ENCODE assay signal across 13 mouse cellular contexts in the genomic region with DNA sequence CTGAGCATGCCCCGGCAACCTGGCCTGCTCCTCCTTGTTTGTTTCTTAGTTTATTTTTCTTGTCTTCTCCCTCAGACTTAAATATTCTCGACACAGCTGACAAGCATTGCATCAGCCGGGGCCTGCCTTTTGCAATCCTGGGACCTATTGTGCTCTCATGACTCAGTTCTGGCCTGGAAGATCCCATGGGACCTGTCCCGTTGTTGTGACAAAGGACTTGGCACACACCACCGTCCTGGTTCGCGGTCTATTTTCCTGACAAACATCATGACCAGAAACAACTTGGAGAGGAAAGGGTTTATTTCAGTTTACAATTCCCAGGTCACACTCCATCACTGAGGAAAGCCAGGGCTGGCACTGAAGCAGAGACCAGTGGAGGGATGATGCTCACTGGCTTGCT. TPM values are rescaled to one million over a fixed set of nuclear protein-coding genes. Genes with fewer than 3 reads are reported as not detected.
DNase-seq lines count a peak whose midpoint lies in the region; ATAC-seq and TF ChIP-seq lines count a peak whose summit lies in the region.
"Had no signal": no experiment of that assay in that cellular context is flagged by ENCODE, and none has a peak within 500 bp of the region (broad histone marks: within the 10 kb centered on the region; RNA-seq: fewer than 3 reads in every experiment).

No protein-coding gene starts in this region.

- no peaks in the 10 kb centered on the region for H3K9me3 ChIP-seq in ES-E14 (ENCODE audit: control insufficient read depth, insufficient read depth, low read depth, low read length)
- H3K9me3 ChIP-seq in liver, postnatal 0 days (ENCODE audit: low read length) = no peaks in the 10 kb centered on the region
- H3K9me3 ChIP-seq: heart, embryonic 15.5 days; limb, embryonic 10.5 days; neural tube, embryonic 13.5 days had no signal

- DNase-seq in 3T3-L1 (ENCODE audit: low read depth, low spot score) = peak; percentile 92
- no peak for DNase-seq in ES-E14 (ENCODE audit: low read depth, low spot score)
- peak; percentile 42 for DNase-seq in fat pad, adult 2 months (ENCODE audit: extremely low read depth, low read depth, low spot score)
- DNase-seq in kidney, postnatal 14 days = peak; percentile 60
- no peak for DNase-seq in liver, postnatal 0 days
- DNase-seq in embryo, embryonic 10 days (ENCODE audit: low spot score) = no peak
- no peak for DNase-seq in T-cell, adult 2 months (ENCODE audit: low spot score)

- H3K4me1 ChIP-seq in ES-E14 (ENCODE audit: control insufficient read depth in 2 of 2, insufficient read depth in 2 of 2, low read length in 2 of 2, poor library complexity in 1 of 2) = peaks cover 8 to 9% of the 10 kb centered on the region in 2 experiments; a peak in 2 of 4 replicates
- no peaks in the 10 kb centered on the region for H3K4me1 ChIP-seq in liver, postnatal 0 days (ENCODE audit: insufficient read depth)
- H3K4me1 ChIP-seq: heart, embryonic 15.5 days had no signal

- no peak for TF ChIP-seq EP300 in liver, postnatal 0 days (IDR thresholded peaks at IDR 0.05; ENCODE audit: low read depth)

- no peaks in the 10 kb centered on the region for H3K36me3 ChIP-seq in ES-E14 (ENCODE audit: control insufficient read depth, insufficient read depth, low read length, poor library complexity, severe bottlenecking)
- H3K36me3 ChIP-seq in liver, postnatal 0 days (replicated peaks; ENCODE audit: insufficient read depth, low read length) = no peaks in the 10 kb centered on the region
- H3K36me3 ChIP-seq: heart, embryonic 15.5 days; limb, embryonic 10.5 days; neural tube, embryonic 13.5 days had no signal

- in situ Hi-C loops in ES-E14 (cut with MboI; ENCODE audit: low sequenced_read_pairs in 2 of 2, unreplicated experiment in 2 of 2) = no loop called here

- no peak for ATAC-seq in liver, postnatal 0 days

- no peaks in the 10 kb centered on the region for H3K27me3 ChIP-seq in liver, postnatal 0 days (ENCODE audit: insufficient read depth, low read length)
- H3K27me3 ChIP-seq: heart, embryonic 15.5 days; neural tube, embryonic 13.5 days had no signal

- no peak overlapping the region for H3K4me3 ChIP-seq in ES-E14 (ENCODE audit: insufficient read depth in 1 of 2, low read depth in 1 of 2, low read length in 2 of 2, poor library complexity in 1 of 2, severe bottlenecking in 1 of 2)
- no peak overlapping the region for H3K4me3 ChIP-seq in liver, postnatal 0 days (ENCODE audit: low read depth, low read length)
- H3K4me3 ChIP-seq: heart, embryonic 15.5 days; limb, embryonic 10.5 days; neural tube, embryonic 13.5 days had no signal

- no peak overlapping the region for H3K4me2 ChIP-seq in liver, postnatal 0 days (ENCODE audit: low read depth, low read length)
- H3K4me2 ChIP-seq: heart, embryonic 15.5 days; neural tube, embryonic 13.5 days had no signal

- H3K27ac ChIP-seq in ES-E14 (ENCODE audit: insufficient read depth, low read depth, low read length, poor library complexity, severe bottlenecking) = peak overlapping the region; percentile 37; the same call in 1 of the 2 replicates
- H3K27ac ChIP-seq in liver, postnatal 0 days (ENCODE audit: low read depth) = no peak overlapping the region
- H3K27ac ChIP-seq: heart, embryonic 15.5 days; limb, embryonic 10.5 days; macrophage; neural tube, embryonic 13.5 days had no signal

- TF ChIP-seq CTCF in liver, postnatal 0 days (IDR thresholded peaks at IDR 0.05; ENCODE audit: low read depth) = no peak

- WGBS in liver, postnatal 0 days (ENCODE audit: insufficient replicate concordance) = 54% methylated on average over 7 of the region's 7 CpGs

- H3K9ac ChIP-seq in ES-E14 (ENCODE audit: insufficient read depth, low read depth, low read length, poor library complexity, severe bottlenecking) = no peak overlapping the region
- no peak overlapping the region for H3K9ac ChIP-seq in liver, postnatal 0 days (replicated peaks)
- H3K9ac ChIP-seq: heart, embryonic 15.5 days; neural tube, embryonic 13.5 days had no signal

TF ChIP-seq in ES-E14, 5 proteins besides CTCF, POLR2A, EP300 and RAD21:
- no peak for TF ChIP-seq CHD2 (IDR thresholded peaks at IDR 0.05; ENCODE audit: low read depth, low read length)
- no peak for TF ChIP-seq HCFC1 (IDR thresholded peaks at IDR 0.05; ENCODE audit: borderline replicate concordance, insufficient read depth, low read length)
- no peak for TF ChIP-seq ZC3H11A (IDR thresholded peaks at IDR 0.05; ENCODE audit: borderline replicate concordance, low read depth, low read length)
- no peak for TF ChIP-seq MAFK (IDR thresholded peaks at IDR 0.05; ENCODE audit: insufficient read depth, low read depth, low read length)
- no peak for TF ChIP-seq ZNF384 (IDR thresholded peaks at IDR 0.05; ENCODE audit: low read depth, low read length)

RNA-seq across cellular contexts. Expression of gene Sept8, which starts 10.9 kb away (rescaled TPM):
- total RNA-seq in ES-E14 (2012; rRNA removed) = 14.3 and 16.8 TPM in 2 replicates
- 6.2 and 7.2 TPM in 2 replicates for polyA plus RNA-seq in liver, postnatal 0 days (2015; fragmentation: Nextera tagmentation; extraction: Ambion mirVana)

RNA-seq across cellular contexts. Expression of gene Sowaha, which starts 28.1 kb away (rescaled TPM):
- total RNA-seq in ES-E14 (2012; rRNA removed) = 0.11 and 0.13 TPM in 2 replicates
- polyA plus RNA-seq in liver, postnatal 0 days (2015; fragmentation: Nextera tagmentation; extraction: Ambion mirVana) = 7.4 and 7.9 TPM in 2 replicates
- polyA plus RNA-seq: macrophage had no signal

RNA-seq across cellular contexts. Expression of gene Gm9945, which starts 28.2 kb away (rescaled TPM):
- total RNA-seq in ES-E14 (2012; rRNA removed) = not detected in 2 replicates
- polyA plus RNA-seq in liver, postnatal 0 days (2015; fragmentation: Nextera tagmentation; extraction: Ambion mirVana) = 0.15 and 0.31 TPM in 2 replicates
- polyA plus RNA-seq: embryonic facial prominence, embryonic 14.5 days; heart, embryonic 15.5 days; limb, embryonic 10.5 days; macrophage; neural tube, embryonic 13.5 days had no signal

RNA-seq across cellular contexts. Expression of gene Gm9837, which starts 37.9 kb away (rescaled TPM):
- not detected in 2 replicates for total RNA-seq in ES-E14 (2012; rRNA removed)
- polyA plus RNA-seq in liver, postnatal 0 days (2015; fragmentation: Nextera tagmentation; extraction: Ambion mirVana) = not detected in 2 replicates
- polyA plus RNA-seq: embryonic facial prominence, embryonic 14.5 days; heart, embryonic 15.5 days; limb, embryonic 10.5 days; macrophage; neural tube, embryonic 13.5 days; urinary bladder, adult 2 months had no signal

RNA-seq across cellular contexts. Expression of gene Shroom1, which starts 51.1 kb away (rescaled TPM):
- 0.74 and 1.7 TPM in 2 replicates for total RNA-seq in ES-E14 (2012; rRNA removed)
- 5.5 TPM in 2 replicates for polyA plus RNA-seq in liver, postnatal 0 days (2015; fragmentation: Nextera tagmentation; extraction: Ambion mirVana)
- polyA plus RNA-seq: macrophage had no signal

Comparison
In these comparisons a context has a peak if more than half of its experiments do, and no peak if none do; other contexts are left out.
1. DNase-seq: peak in 3T3-L1 (single experiment), fat pad, adult 2 months (single experiment) and kidney, postnatal 14 days (single experiment); none in ES-E14 (single experiment), liver, postnatal 0 days (single experiment), embryo, embryonic 10 days (single experiment) and T-cell, adult 2 months (single experiment).